Mouse (Mus musculus) kidney, embryonic 16.5 days (tissue): ENCODE data around the gene Eif5a2. TPM values are rescaled to one million over a fixed set of nuclear protein-coding genes. Genes with fewer than 3 reads are reported as not detected.
A peak's percentile ranks its signal among the peaks of the same experiment; 100 is the strongest.

Source experiments
- ATAC-seq: fragments of 200-750 bp; cut with Nextera tagmentation; 2 replicates; pipeline ENCODE4 v1.8.0; 2017; ENCODE audit warnings: moderate TSS enrichment; ENCODE audit not compliant: low FRiP score, low TSS enrichment
- H3K27ac ChIP-seq: fragments of 300-500 bp; sonication (generic); 2 replicates; pipeline ENCODE4 v1.5.1; 2014; ENCODE audit warnings: low read length
- H3K27me3 ChIP-seq: fragments of 300-500 bp; sonication (generic); 2 replicates; pipeline ENCODE4 v1.6.1; 2014; ENCODE audit warnings: low read length, control low read depth, mixed read lengths; ENCODE audit not compliant: insufficient read depth
- H3K36me3 ChIP-seq: fragments of 300-500 bp; sonication (generic); 2 replicates; pipeline ENCODE4 v1.6.1; 2014; ENCODE audit warnings: low read length, control low read depth, mixed read lengths; ENCODE audit not compliant: insufficient read depth
- H3K4me1 ChIP-seq: fragments of 300-500 bp; sonication (generic); 2 replicates; pipeline ENCODE4 v1.6.1; 2014; ENCODE audit warnings: low read length, control low read depth, mixed read lengths; ENCODE audit not compliant: insufficient read depth
- H3K4me2 ChIP-seq: fragments of 300-500 bp; sonication (generic); replicated peaks from 2 replicates; pipeline ENCODE4 v1.6.1; 2014; ENCODE audit warnings: low read depth, low read length
- H3K4me3 ChIP-seq: fragments of 300-500 bp; sonication (generic); 2 replicates; pipeline ENCODE4 v1.5.1; 2014; ENCODE audit warnings: mild to moderate bottlenecking, low read length
- H3K9ac ChIP-seq: fragments of 300-500 bp; sonication (generic); replicated peaks from 2 replicates; pipeline ENCODE4 v1.6.1; 2014; ENCODE audit warnings: low read length
- H3K9me3 ChIP-seq: fragments of 300-500 bp; sonication (generic); 2 replicates; pipeline ENCODE4 v1.6.1; 2016; ENCODE audit warnings: low read length, control low read depth
- WGBS: fragments of 180-500 bp; shearing (Covaris S2); extraction: QIAGEN DNeasy Blood & Tissue Kit; methylation state at CpG from one replicate; pipeline ENCODE4 v1.1.7; 2014; 5-methylcytosine and 5-hydroxymethylcytosine counted together
- polyA plus RNA-seq: library from polyadenylated mRNA; unstranded; fragments of >200 nt; fragmentation: Nextera tagmentation; extraction: Ambion mirVana; gene quantifications from 2 replicates; pipeline ENCODE4 v1.2.1, GENCODE M21; 2015

Gene Eif5a2
- polyA plus RNA-seq, 1 experiment from 2014 or later = 8.6 TPM

DNA sequence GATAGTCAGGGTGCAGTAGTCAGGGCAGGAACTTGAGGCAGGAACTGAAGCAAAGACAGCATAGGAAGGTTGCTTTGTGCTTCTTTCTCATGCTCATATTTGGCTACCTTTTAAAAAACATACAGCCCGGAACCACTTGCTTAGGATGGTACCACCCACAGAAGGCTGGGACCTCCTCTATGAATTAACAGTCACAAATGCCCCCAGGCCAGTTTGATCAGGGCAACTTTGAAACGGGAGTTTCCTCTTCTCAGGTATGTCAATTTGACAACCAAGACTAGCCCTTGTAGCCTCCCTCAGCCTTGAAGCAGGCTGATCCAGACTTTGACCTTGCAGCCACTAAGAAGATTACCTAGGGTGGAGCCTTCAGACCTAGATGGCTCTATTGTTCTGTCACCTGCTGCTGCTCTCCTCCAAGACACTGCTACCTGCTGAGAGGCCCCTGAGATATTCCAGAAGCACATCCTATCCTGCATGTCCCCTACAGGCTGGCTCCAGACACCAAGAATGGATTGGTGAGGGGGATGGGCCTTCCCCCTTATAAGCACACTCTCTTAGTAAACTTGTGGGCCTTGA is 55.8 kb downstream of the Eif5a2 start:
- 75% methylated on average over 2 of the region's 2 CpGs for WGBS
- H3K9me3 ChIP-seq = no peaks in the 10 kb centered on the region
- H3K4me3 ChIP-seq = no peak overlapping the region
- no peak for ATAC-seq
- H3K27ac ChIP-seq = no peak overlapping the region
- H3K9ac ChIP-seq = no peak overlapping the region
- no peaks in the 10 kb centered on the region for H3K36me3 ChIP-seq
- no peak overlapping the region for H3K4me2 ChIP-seq
- peaks cover under 1% of the 10 kb centered on the region; the same call in 1 of the 2 replicates for H3K4me1 ChIP-seq
- no peaks in the 10 kb centered on the region for H3K27me3 ChIP-seq

DNA sequence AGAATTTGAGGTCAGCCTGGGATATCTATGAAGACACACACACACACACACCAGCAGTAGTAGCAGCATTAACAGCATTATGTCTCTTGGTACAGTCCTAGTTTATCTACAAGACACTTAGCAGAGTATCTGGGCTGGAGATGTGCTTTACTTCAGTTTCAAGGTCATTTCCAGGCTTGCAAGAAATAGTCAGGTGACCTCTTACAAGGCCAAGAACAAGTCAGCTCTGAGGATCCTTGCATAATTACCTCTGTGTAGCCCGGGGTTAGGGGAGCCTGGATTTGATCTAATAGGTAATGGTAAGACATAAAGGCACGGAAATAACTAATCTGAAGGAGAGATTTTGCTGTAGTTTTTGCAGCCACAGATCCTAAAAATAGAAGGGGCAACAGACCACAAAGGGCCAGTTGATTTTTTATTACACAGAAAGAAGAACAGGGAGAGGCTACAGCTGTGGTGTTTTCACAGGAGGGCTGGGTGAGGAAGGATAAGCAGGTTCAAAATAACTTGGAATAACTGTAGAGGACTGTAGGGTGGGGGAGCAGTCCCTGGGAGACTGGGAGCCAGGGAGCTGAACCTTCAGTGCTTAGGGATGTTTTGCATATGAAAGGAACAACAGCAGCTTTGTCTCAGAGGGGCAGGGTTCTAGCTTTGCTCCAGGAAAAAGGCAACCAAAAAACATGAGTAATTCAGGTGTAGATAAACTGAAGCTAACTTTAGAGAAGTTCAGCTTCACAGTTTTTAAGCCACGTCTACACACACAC is 61.0 kb downstream of the Eif5a2 start:
- Histone ChIP-seq H3K4me2 (peak overlapping the region; percentile 18; the same call in 1 of the 2 replicates), H3K36me3 (no peaks in the 10 kb centered on the region), H3K9me3 (no peaks in the 10 kb centered on the region), H3K27ac (peak overlapping the region; percentile 87), H3K9ac (no peak overlapping the region), H3K4me3 (no peak overlapping the region), H3K4me1 (peaks cover 10% of the 10 kb centered on the region), H3K27me3 (no peaks in the 10 kb centered on the region)
- peak; percentile 63 for ATAC-seq
- 20% methylated on average over 3 of the region's 3 CpGs for WGBS

DNA sequence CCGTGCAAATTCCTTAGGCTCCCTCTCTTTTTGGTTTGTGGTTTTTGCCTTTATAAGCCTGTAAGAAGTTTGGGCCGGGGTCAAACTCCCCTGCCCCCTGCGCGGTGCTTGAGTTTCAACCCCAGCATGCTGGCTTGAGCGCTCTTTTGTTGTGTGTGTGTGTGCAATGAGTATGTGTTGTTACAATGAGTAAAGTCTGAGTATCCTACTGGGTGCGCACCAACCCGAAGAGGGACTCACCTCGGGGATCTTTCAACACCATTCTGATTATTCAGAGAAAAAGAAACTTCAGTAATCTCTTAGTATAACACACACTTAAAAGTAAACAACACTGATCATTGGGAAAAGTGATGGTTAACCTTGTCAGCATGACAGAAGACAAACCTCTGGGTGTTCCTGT is 62.2 kb downstream of the Eif5a2 start:
- 26% methylated on average over 8 of the region's 8 CpGs for WGBS

DNA sequence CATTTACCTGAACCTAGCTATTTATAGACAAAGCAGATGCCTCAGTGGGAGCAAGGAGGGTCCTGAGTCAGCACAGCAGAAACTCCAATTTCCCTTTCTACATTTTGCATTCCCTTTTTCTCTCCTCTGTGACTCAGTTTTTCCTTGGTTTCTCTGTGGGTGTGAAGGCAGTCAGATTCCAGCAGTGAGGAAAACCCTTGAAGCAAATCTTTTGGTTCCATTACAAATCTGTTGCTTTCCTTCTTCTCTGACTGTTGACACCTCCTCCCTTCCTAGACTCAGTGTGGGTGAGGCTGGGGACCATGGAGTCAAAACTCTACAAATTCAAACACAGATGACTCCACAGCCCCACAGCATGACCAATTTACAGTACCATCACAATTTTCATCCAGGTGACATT is 66.0 kb downstream of the Eif5a2 start:
- no peak overlapping the region for H3K4me3 ChIP-seq
- no peak for ATAC-seq
- H3K27me3 ChIP-seq = no peaks in the 10 kb centered on the region
- H3K9ac ChIP-seq = no peak overlapping the region
- H3K4me1 ChIP-seq = peaks cover 7% of the 10 kb centered on the region
- peaks cover 3% of the 10 kb centered on the region; the same call in 1 of the 2 replicates for H3K9me3 ChIP-seq
- no peak overlapping the region for H3K4me2 ChIP-seq
- no peak overlapping the region for H3K27ac ChIP-seq
- H3K36me3 ChIP-seq = no peaks in the 10 kb centered on the region

More for the DNA sequence above, 62.2 kb downstream of the Eif5a2 start:
- Histone ChIP-seq H3K9ac (no peak overlapping the region), H3K4me1 (peaks cover 10% of the 10 kb centered on the region), H3K27ac (peak overlapping the region; percentile 63), H3K27me3 (no peaks in the 10 kb centered on the region), H3K9me3 (no peaks in the 10 kb centered on the region), H3K4me2 (no peak overlapping the region), H3K4me3 (no peak overlapping the region), H3K36me3 (no peaks in the 10 kb centered on the region)
- ATAC-seq = no peak

Other genes with a start within 250 kb of the Eif5a2 start
- 26.3 and 28.6 TPM in 2 replicates for gene Slc2a2, start 83.4 kb upstream of the Eif5a2 start, polyA plus RNA-seq
- 307 and 316 TPM in 2 replicates for gene Rpl22l1, start 24.2 kb downstream of the Eif5a2 start, polyA plus RNA-seq
- not detected in 2 replicates for gene Gm1527, start 111.3 kb downstream of the Eif5a2 start, polyA plus RNA-seq